Mouse (Mus musculus) forebrain, embryonic 14.5 days (tissue): ENCODE results near the gene Syt6. TPM values are rescaled to one million over a fixed set of nuclear protein-coding genes. Genes with fewer than 3 reads are reported as not detected.

Source experiments
- ATAC-seq: fragments of 200-750 bp; cut with Nextera tagmentation; 2 replicates; pipeline ENCODE4 v1.8.0; 2017; ENCODE audit warnings: mild to moderate bottlenecking, moderate library complexity
- DNase-seq: peaks from one replicate; pipeline ENCODE4 v3.0.0-alpha.2; 2015; ENCODE audit warnings: low spot score
- H3K27ac ChIP-seq: fragments of 300-500 bp; sonication (generic); 2 replicates; pipeline ENCODE4 v1.5.1; 2014; ENCODE audit warnings: low read depth, mild to moderate bottlenecking, control low read depth, low read length, moderate library complexity
- H3K27me3 ChIP-seq: fragments of 300-500 bp; sonication (generic); replicated peaks from 2 replicates; pipeline ENCODE4 v1.6.1; 2014; ENCODE audit warnings: low read length, control low read depth, mixed read lengths; ENCODE audit not compliant: control insufficient read depth, insufficient read depth
- H3K36me3 ChIP-seq: fragments of 300-500 bp; sonication (generic); 2 replicates; pipeline ENCODE4 v1.6.1; 2014; ENCODE audit warnings: low read length, control low read depth; ENCODE audit not compliant: control insufficient read depth, insufficient read depth
- H3K4me1 ChIP-seq: fragments of 300-500 bp; sonication (generic); 2 replicates; pipeline ENCODE4 v1.6.1; 2014; ENCODE audit warnings: antibody characterized with exemption, low read length, control low read depth; ENCODE audit not compliant: control insufficient read depth, insufficient read depth
- H3K4me2 ChIP-seq: fragments of 300-500 bp; sonication (generic); 2 replicates; pipeline ENCODE4 v1.6.1; 2014; ENCODE audit warnings: mild to moderate bottlenecking, control low read depth, low read length
- H3K4me3 ChIP-seq: fragments of 300-500 bp; sonication (generic); 2 replicates; pipeline ENCODE4 v1.5.1; 2014; ENCODE audit warnings: low read depth, low read length, control low read depth
- H3K9ac ChIP-seq: fragments of 300-500 bp; sonication (generic); 2 replicates; pipeline ENCODE4 v1.6.1; 2014; ENCODE audit warnings: mild to moderate bottlenecking, low read length, control low read depth, moderate library complexity
- H3K9me3 ChIP-seq: fragments of 300-500 bp; sonication (generic); replicated peaks from 2 replicates; pipeline ENCODE4 v1.6.1; 2016; ENCODE audit warnings: low read length, control low read depth, mixed read lengths; ENCODE audit not compliant: control insufficient read depth
- WGBS: fragments of 180-500 bp; shearing (Covaris S2); extraction: QIAGEN DNeasy Blood & Tissue Kit; methylation state at CpG from one replicate; pipeline ENCODE4 v1.1.7; 2014; 5-methylcytosine and 5-hydroxymethylcytosine counted together
- polyA plus RNA-seq: library from polyadenylated mRNA; unstranded; fragments of >200 nt; fragmentation: Nextera tagmentation; extraction: Ambion mirVana; gene quantifications from 2 replicates; pipeline ENCODE4 v1.2.1, GENCODE M21; 2014

The Syt6 gene
- polyA plus RNA-seq, 1 experiment from 2014 or later, result 12.6 TPM

DNA sequence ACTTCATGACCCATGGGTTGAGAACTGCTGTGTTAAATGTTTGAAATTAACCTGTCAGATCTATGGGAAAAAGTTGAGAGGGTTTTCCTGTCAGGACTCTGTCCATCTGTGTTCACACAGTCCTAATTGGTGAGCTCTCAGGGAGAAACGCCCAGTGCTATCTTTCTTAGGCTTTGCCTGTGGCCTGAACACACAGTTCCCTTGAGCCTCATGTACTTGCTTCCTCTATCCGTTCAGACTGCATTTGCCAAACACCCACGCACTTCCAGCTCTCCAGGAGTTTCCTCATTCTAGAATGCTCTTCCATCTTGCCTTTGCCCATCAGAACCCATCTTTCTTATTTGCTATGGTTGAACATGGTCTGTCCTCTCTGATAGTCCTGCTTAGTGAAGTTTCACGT, 73.5 kb downstream of the Syt6 start:
- Histone ChIP-seq H3K27ac (no peak overlapping the region), H3K4me1 (no peaks in the 10 kb centered on the region), H3K36me3 (no peaks in the 10 kb centered on the region), H3K4me3 (no peak overlapping the region), H3K4me2 (no peak overlapping the region), H3K9ac (no peak overlapping the region), H3K9me3 (no peaks in the 10 kb centered on the region), H3K27me3 (no peaks in the 10 kb centered on the region)
- no peak for DNase-seq
- no peak for ATAC-seq
- 85% methylated on average over 4 of the region's 4 CpGs for WGBS

- Histone ChIP-seq H3K4me3 (no peak overlapping the region), H3K9me3 (no peaks in the 10 kb centered on the region), H3K27ac (no peak overlapping the region), H3K27me3 (no peaks in the 10 kb centered on the region), H3K4me1 (no peaks in the 10 kb centered on the region), H3K36me3 (no peaks in the 10 kb centered on the region), H3K4me2 (no peak overlapping the region), H3K9ac (no peak overlapping the region)
- no peak for ATAC-seq
- no peak for DNase-seq
- 67% methylated on average over 6 of the region's 6 CpGs for WGBS
Measured at GRCm38 (mm10) chr3:103649716-103650115, 74.7 kb downstream of the Syt6 start.

DNA sequence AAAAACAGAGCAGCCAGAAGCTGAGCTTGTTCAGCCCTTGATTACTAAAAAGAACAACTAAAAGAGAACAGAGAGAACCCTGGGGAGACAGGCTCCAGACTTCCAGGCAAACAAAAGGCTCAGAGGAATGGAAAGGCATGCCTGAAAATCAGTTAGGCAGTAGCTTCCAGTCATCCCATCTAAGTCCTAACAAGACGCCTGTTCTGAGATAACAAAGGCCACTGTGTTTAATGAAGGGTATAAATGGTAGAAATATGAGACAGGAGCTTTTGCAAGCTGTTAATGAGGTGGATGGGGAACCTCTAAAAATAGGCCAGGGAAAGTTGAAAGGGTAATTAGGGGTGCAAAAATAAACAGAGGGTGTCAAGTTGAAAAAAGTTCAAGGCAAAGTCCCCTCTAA, 75.4 kb downstream of the Syt6 start:
- Histone ChIP-seq H3K9me3 (no peaks in the 10 kb centered on the region), H3K4me3 (no peak overlapping the region), H3K27ac (no peak overlapping the region), H3K27me3 (no peaks in the 10 kb centered on the region), H3K9ac (no peak overlapping the region), H3K4me1 (no peaks in the 10 kb centered on the region), H3K36me3 (no peaks in the 10 kb centered on the region), H3K4me2 (no peak overlapping the region)
- ATAC-seq (no peak), DNase-seq (no peak)
- 3% methylated on average over 1 of the region's 1 CpGs for WGBS

DNA sequence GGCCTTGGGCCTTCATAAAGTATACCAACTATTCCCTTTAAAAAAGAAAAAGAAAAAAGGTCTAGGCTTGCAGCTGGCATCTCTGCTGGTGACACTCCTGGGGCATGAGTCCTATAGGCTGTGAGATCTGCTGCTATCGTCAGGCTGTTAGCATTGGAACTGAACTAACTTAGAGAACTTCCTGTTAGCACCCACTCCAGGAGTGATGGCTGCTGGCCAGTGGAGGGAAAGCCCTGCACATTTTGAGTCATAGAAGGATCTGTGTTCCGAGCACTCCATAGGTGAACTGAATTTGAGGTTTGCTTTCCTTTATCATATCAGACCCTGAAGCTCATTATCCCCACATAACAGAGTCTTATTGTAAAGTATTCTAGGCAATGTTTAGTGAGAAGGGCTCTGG, 85.0 kb downstream of the Syt6 start:
- Histone ChIP-seq H3K9ac (no peak overlapping the region), H3K9me3 (no peaks in the 10 kb centered on the region), H3K4me2 (no peak overlapping the region), H3K4me1 (no peaks in the 10 kb centered on the region), H3K27me3 (no peaks in the 10 kb centered on the region), H3K36me3 (no peaks in the 10 kb centered on the region), H3K27ac (no peak overlapping the region), H3K4me3 (no peak overlapping the region)
- DNase-seq (no peak), ATAC-seq (no peak)
- WGBS, result 74% methylated on average over 2 of the region's 2 CpGs

DNA sequence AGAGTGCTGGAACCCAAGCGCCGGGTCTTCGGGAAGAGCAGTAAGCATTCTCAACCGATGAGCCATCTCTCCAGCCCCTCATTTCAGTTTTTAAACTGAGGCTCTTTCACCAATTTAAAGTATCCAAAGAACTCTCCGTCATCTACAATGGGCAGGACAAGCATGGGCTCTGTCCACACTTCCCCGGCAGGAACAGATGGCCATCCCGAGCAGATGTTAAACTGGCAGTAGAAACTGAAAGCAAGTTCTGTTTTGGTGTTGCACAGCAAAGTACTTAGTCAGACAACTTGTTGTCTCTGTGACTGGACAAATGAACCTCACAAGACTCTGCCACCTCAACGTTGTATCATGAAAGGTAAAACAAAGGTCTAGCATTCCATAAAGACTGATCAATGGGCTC, 86.7 kb downstream of the Syt6 start:
- ATAC-seq, result no peak
- H3K4me2 ChIP-seq, result no peak overlapping the region
- no peak overlapping the region for H3K27ac ChIP-seq
- H3K9me3 ChIP-seq, result no peaks in the 10 kb centered on the region
- H3K27me3 ChIP-seq, result no peaks in the 10 kb centered on the region
- H3K9ac ChIP-seq, result no peak overlapping the region
- no peaks in the 10 kb centered on the region for H3K4me1 ChIP-seq
- 90% methylated on average over 8 of the region's 8 CpGs for WGBS
- no peak overlapping the region for H3K4me3 ChIP-seq
- no peak for DNase-seq
- H3K36me3 ChIP-seq, result no peaks in the 10 kb centered on the region

DNA sequence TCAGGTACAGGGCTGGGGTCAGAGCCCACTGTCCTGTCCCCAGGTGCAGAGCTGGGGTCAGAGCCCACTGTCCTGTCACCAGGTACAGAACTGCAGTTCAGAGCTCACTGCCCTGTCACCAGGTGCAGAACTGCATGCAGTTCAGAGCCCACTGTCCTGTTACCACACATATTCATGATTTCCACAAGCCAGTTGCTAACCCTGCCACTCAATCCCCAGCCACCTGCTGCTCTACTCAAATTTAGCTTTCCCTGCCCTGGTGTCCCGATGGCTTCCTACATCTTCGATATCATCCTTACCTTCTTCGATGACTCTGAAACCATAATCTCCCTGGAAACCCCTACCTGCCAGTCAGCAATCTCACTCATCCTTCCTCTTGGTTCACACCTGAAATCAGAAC, 88.4 kb downstream of the Syt6 start:
- Histone ChIP-seq H3K27ac (no peak overlapping the region), H3K9ac (no peak overlapping the region), H3K4me1 (no peaks in the 10 kb centered on the region), H3K4me2 (no peak overlapping the region), H3K9me3 (no peaks in the 10 kb centered on the region), H3K36me3 (no peaks in the 10 kb centered on the region), H3K4me3 (no peak overlapping the region), H3K27me3 (no peaks in the 10 kb centered on the region)
- WGBS, result 97% methylated on average over 3 of the region's 3 CpGs
- ATAC-seq (no peak), DNase-seq (no peak)

GRCm38 (mm10) chr3:103672113-103672512, 97.1 kb downstream of the Syt6 start:
- WGBS, result 83% methylated on average over 4 of the region's 4 CpGs
- Histone ChIP-seq H3K9me3 (no peaks in the 10 kb centered on the region), H3K9ac (no peak overlapping the region), H3K36me3 (no peaks in the 10 kb centered on the region), H3K4me3 (no peak overlapping the region), H3K27me3 (no peaks in the 10 kb centered on the region), H3K27ac (no peak overlapping the region), H3K4me1 (no peaks in the 10 kb centered on the region), H3K4me2 (no peak overlapping the region)
- ATAC-seq (no peak), DNase-seq (no peak)

- Histone ChIP-seq H3K4me1 (no peaks in the 10 kb centered on the region), H3K36me3 (no peaks in the 10 kb centered on the region), H3K4me3 (no peak overlapping the region), H3K9ac (no peak overlapping the region), H3K9me3 (no peaks in the 10 kb centered on the region), H3K4me2 (no peak overlapping the region), H3K27me3 (no peaks in the 10 kb centered on the region), H3K27ac (no peak overlapping the region)
- DNase-seq, result no peak
- ATAC-seq, result no peak
- WGBS, result 47% methylated on average over 7 of the region's 7 CpGs
Measured at GRCm38 (mm10) chr3:103672716-103673115, 97.7 kb downstream of the Syt6 start.

- DNase-seq (no peak), ATAC-seq (no peak)
- 13% methylated on average over 6 of the region's 6 CpGs for WGBS
- Histone ChIP-seq H3K4me1 (peaks cover 7% of the 10 kb centered on the region), H3K9ac (no peak overlapping the region), H3K27me3 (no peaks in the 10 kb centered on the region), H3K36me3 (no peaks in the 10 kb centered on the region), H3K4me3 (no peak overlapping the region), H3K9me3 (no peaks in the 10 kb centered on the region), H3K4me2 (no peak overlapping the region), H3K27ac (no peak overlapping the region)
Measured at GRCm38 (mm10) chr3:103678811-103679210, 103.8 kb downstream of the Syt6 start.

DNA sequence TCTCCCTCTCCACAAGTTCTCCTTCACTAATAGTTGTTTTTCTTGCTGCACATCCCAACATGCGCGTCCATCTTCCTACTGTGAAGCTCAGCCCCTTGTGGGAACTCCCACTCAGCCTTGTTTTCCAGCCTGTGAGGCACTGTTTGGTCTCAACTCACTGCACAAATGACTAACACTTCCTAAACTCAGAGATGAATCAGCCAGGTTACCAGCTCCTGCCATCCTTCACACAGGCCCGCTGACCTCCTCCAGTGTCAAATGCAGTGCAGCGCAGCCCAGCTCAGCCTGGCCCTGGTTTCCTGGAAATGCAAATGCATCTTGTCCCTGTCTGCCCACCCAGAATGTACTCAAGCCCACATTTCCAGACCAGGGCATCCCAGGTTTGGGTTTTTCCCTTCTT, 107.4 kb downstream of the Syt6 start:
- DNase-seq (no peak), ATAC-seq (no peak)
- H3K9ac ChIP-seq, result no peak overlapping the region
- 58% methylated on average over 4 of the region's 4 CpGs for WGBS
- H3K9me3 ChIP-seq, result no peaks in the 10 kb centered on the region
- H3K27ac ChIP-seq, result no peak overlapping the region
- H3K4me3 ChIP-seq, result no peak overlapping the region
- H3K4me1 ChIP-seq, result peaks cover 7% of the 10 kb centered on the region
- no peaks in the 10 kb centered on the region for H3K36me3 ChIP-seq
- no peak overlapping the region for H3K4me2 ChIP-seq
- H3K27me3 ChIP-seq, result no peaks in the 10 kb centered on the region
